Mouse (Mus musculus) megakaryocyte, adult 5-6 weeks (primary cell): ENCODE data around the gene Tec. TPM values are rescaled to one million over a fixed set of nuclear protein-coding genes. Genes with fewer than 3 reads are reported as not detected.

ENCODE experiments used
- ATAC-seq: 2 replicates; pipeline ENCODE4 v1.8.0; 2016; ENCODE audit warnings: mild to moderate bottlenecking, inconsistent platforms; ENCODE audit not compliant: poor library complexity, severe bottlenecking
- total RNA-seq, 2 experiments: library from RNA; stranded (forward) in 1 of 2; stranded (reverse) in 1 of 2; fragments of 153-499, 151-499 nt in 1 of 2; fragments of 221-1000, 200-1000 nt in 1 of 2; gene quantifications; 2 replicates each; pipeline versions ENCODE4 v1.2.3 to v1.2.4; 2015 to 2017

Gene Tec
- total RNA-seq, 2 experiments from 2014 or later: 33.4 to 56.6 TPM

- peak; percentile 22; the same call in 1 of the 2 replicates for ATAC-seq
These were observed 119.5 kb downstream of the Tec start for GRCm38 (mm10) chr5:72748659-72749265.

GRCm38 (mm10) chr5:72747384-72747783, 120.9 kb downstream of the Tec start:
- ATAC-seq: no peak

GRCm38 (mm10) chr5:72746461-72746860, 121.8 kb downstream of the Tec start:
- no peak for ATAC-seq

- ATAC-seq: peak; percentile 63; the same call in 1 of the 2 replicates
These were observed 125.2 kb downstream of the Tec start for GRCm38 (mm10) chr5:72743103-72743502.

- no peak for ATAC-seq
These were observed 131.4 kb downstream of the Tec start for GRCm38 (mm10) chr5:72736868-72737267.

- peak; percentile 60; the same call in 1 of the 2 replicates for ATAC-seq
These were observed 131.8 kb downstream of the Tec start for GRCm38 (mm10) chr5:72736437-72736836.

GRCm38 (mm10) chr5:72735763-72736162, 132.5 kb downstream of the Tec start:
- no peak for ATAC-seq

- ATAC-seq: no peak
These were observed 135.4 kb downstream of the Tec start for GRCm38 (mm10) chr5:72732885-72733284.

GRCm38 (mm10) chr5:72725404-72725803, 142.9 kb downstream of the Tec start:
- ATAC-seq: peak; percentile 52; the same call in 1 of the 2 replicates

- peak; percentile 84 for ATAC-seq
These were observed 144.9 kb downstream of the Tec start for GRCm38 (mm10) chr5:72723429-72723828.

- ATAC-seq: no peak
These were observed 147.7 kb downstream of the Tec start for GRCm38 (mm10) chr5:72720587-72720986.

GRCm38 (mm10) chr5:72710572-72711278, 157.6 kb downstream of the Tec start:
- ATAC-seq: peak; percentile 80

- ATAC-seq: no peak
These were observed 158.3 kb downstream of the Tec start for GRCm38 (mm10) chr5:72709976-72710375.

GRCm38 (mm10) chr5:72709451-72709850, 158.8 kb downstream of the Tec start:
- ATAC-seq: no peak

GRCm38 (mm10) chr5:72706722-72707121, 161.6 kb downstream of the Tec start:
- ATAC-seq: no peak

- ATAC-seq: no peak
These were observed 162.2 kb downstream of the Tec start for GRCm38 (mm10) chr5:72706095-72706494.

Other genes starting within 250 kb of the Tec start
- 0.07 TPM in 1 of 2 replicates, not detected in the other for gene Cnga1, start 224.2 kb downstream of the Tec start, total RNA-seq (2015)
- 0.18 and 0.61 TPM in 2 replicates for gene Cnga1, start 224.2 kb downstream of the Tec start, total RNA-seq (2017)
- gene Nipal1, start 220.7 kb downstream of the Tec start, total RNA-seq (2015): 0.02 and 0.30 TPM in 2 replicates
- gene Nipal1, start 220.7 kb downstream of the Tec start, total RNA-seq (2017): 1.1 and 1.6 TPM in 2 replicates
- 2.8 and 5.3 TPM in 2 replicates for gene Txk, start 115.7 kb downstream of the Tec start, total RNA-seq (2015)
- gene Txk, start 115.7 kb downstream of the Tec start, total RNA-seq (2017): 2.0 and 4.2 TPM in 2 replicates
- 61.0 and 75.2 TPM in 2 replicates for gene Slain2, start 45.8 kb upstream of the Tec start, total RNA-seq (2015)
- 70.6 and 73.8 TPM in 2 replicates for gene Slain2, start 45.8 kb upstream of the Tec start, total RNA-seq (2017)
- not detected in 2 replicates for gene Gm10135, start 106.2 kb upstream of the Tec start, total RNA-seq (2015)
- 5.1 TPM in 1 of 2 replicates, not detected in the other for gene Gm10135, start 106.2 kb upstream of the Tec start, total RNA-seq (2017)
- gene Slc10a4, start 138.4 kb upstream of the Tec start, total RNA-seq (2015): not detected in 2 replicates
- not detected in 2 replicates for gene Slc10a4, start 138.4 kb upstream of the Tec start, total RNA-seq (2017)